Mouse (Mus musculus) CH12.LX (cell line): ENCODE results near the gene Fkbp15.

Experiments
- EP300 ChIP-seq: IDR thresholded peaks from 2 replicates; pipeline ENCODE4 v1.6.1; 2011; ENCODE audit warnings: low read length, improper control_type of control experiment
- MXI1 ChIP-seq: IDR thresholded peaks from 2 replicates; pipeline ENCODE4 v1.6.1; 2011; ENCODE audit warnings: mild to moderate bottlenecking, low read depth, low read length, improper control_type of control experiment

DNA sequence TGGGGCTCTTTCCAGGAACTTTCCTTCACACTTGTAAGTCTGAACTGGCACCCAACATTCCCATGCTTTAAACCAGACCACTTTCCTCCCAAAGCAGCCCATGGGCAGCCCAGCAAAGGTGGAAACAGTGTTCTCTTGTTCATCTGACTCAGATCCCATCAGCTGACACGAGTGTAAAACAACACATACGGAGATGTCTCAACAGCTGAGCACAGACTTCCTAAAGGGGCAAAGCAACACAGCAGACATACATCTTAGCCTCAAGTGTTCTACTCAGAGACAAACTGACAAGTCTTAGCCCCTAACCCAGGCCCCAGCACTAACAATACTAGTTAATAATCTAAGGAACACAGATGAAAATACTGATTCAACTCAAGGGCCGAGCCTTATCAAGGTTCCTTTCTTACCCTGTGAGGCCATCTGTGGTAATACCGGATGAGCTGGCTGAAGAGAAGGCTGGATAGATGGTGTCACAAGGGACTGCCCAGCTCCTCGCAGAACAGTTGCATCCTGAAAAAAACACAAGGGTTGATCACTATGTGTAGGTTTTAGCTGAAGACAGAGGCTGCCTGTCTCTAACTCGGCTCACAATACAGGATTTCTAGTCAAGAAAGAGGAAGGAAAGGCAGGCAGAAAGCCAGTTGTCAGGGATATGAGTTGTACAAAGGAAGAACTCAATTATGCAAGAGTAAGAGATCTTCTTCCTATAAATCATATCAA, 31.2 kb downstream of the Fkbp15 start:
- no peak for TF ChIP-seq MXI1
- no peak for TF ChIP-seq EP300
